Mouse (Mus musculus) ES-Bruce4 (cell line): ENCODE measurements around the gene Gm11541.

Experiments used
- CTCF ChIP-seq: IDR thresholded peaks from one replicate; pipeline ENCODE4 v1.8.1; 2011; ENCODE audit warnings: low read depth, low read length
- POLR2A ChIP-seq: IDR thresholded peaks from one replicate; pipeline ENCODE4 v1.8.1; 2011; ENCODE audit warnings: low read length; ENCODE audit not compliant: insufficient read depth

DNA sequence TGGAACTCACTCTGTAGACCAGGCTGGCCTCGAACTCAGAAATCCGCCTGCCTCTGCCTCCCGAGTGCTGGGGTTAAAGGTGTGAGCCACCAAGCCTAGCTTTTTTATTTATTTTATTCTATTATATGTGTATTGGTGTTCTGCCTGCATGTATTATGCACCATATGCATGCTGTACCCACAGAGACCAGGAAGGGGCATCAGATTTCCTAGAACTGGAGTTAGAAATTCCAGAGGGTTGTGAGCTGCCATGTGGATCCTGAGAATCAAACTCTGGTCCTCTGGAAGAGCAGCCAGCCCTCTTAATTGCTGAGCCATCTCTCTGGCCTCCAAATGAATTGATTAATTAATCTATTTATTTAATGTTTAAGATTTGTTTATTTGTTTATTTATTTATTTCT lies 4.9 kb downstream of the Gm11541 start:
- TF ChIP-seq CTCF (no peak), POLR2A (no peak)
